Mouse (Mus musculus) embryonic facial prominence, embryonic 10.5 days (tissue): ENCODE measurements around the gene Clk2. TPM values are rescaled to one million over a fixed set of nuclear protein-coding genes. Genes with fewer than 3 reads are reported as not detected.
A peak's percentile ranks its signal among the peaks of the same experiment; 100 is the strongest.

ENCODE experiments used
- DNase-seq: peaks from one replicate; pipeline ENCODE4 v3.0.0-alpha.2; 2017; ENCODE audit warnings: low spot score
- H3K27ac ChIP-seq: fragments of 300-500 bp; sonication (generic); replicated peaks from 2 replicates; pipeline ENCODE4 v1.5.1; 2016; ENCODE audit warnings: mild to moderate bottlenecking
- H3K27me3 ChIP-seq: fragments of 300-500 bp; sonication (generic); replicated peaks from 2 replicates; pipeline ENCODE4 v1.6.1; 2016; ENCODE audit warnings: low read depth, mild to moderate bottlenecking; ENCODE audit not compliant: poor library complexity, severe bottlenecking
- H3K36me3 ChIP-seq: fragments of 300-500 bp; sonication (generic); replicated peaks from 2 replicates; pipeline ENCODE4 v1.6.1; 2016; ENCODE audit warnings: mild to moderate bottlenecking, moderate library complexity
- H3K4me1 ChIP-seq: fragments of 300-500 bp; sonication (generic); 2 replicates; pipeline ENCODE4 v1.6.1; 2016
- H3K4me3 ChIP-seq: fragments of 300-500 bp; sonication (generic); 2 replicates; pipeline ENCODE4 v1.5.1; 2016; ENCODE audit warnings: mild to moderate bottlenecking, moderate library complexity
- H3K9me3 ChIP-seq: fragments of 300-500 bp; sonication (generic); 2 replicates; pipeline ENCODE4 v1.6.1; 2016; ENCODE audit warnings: mild to moderate bottlenecking
- WGBS: fragments of 180-500 bp; shearing (Covaris S2); methylation state at CpG from one replicate; pipeline ENCODE4 v1.1.7; 2016; 5-methylcytosine and 5-hydroxymethylcytosine counted together
- polyA plus RNA-seq: library from polyadenylated mRNA; unstranded; fragments of >200 nt; fragmentation: Nextera tagmentation; extraction: Ambion mirVana; gene quantifications from 2 replicates; pipeline ENCODE4 v1.2.1, GENCODE M21; 2016

Gene Clk2
- polyA plus RNA-seq, 1 experiment from 2014 or later = 33.6 TPM

- Histone ChIP-seq H3K36me3 (peaks cover 59% of the 10 kb centered on the region), H3K4me1 (peaks cover 60% of the 10 kb centered on the region), H3K4me3 (peak within 1 kb of the TSS; percentile 77), H3K9me3 (no peaks in the 10 kb centered on the region), H3K27ac (peak within 1 kb of the TSS; percentile 93), H3K27me3 (peaks cover 16% of the 10 kb centered on the region)
- 6% methylated on average over 39 of the region's 39 CpGs for WGBS
- DNase-seq = peak; percentile 91
These were observed 18.7 kb downstream of the Clk2 start, which contains the start of gene Fam189b for GRCm38 (mm10) chr3:89183058-89183958. TSS of gene Fam189b (plus strand) at chr3:89183143.

GRCm38 (mm10) chr3:89183959-89184315, 19.3 kb downstream of the Clk2 start:
- peaks cover 21% of the 10 kb centered on the region for H3K27me3 ChIP-seq
- peaks cover 58% of the 10 kb centered on the region for H3K4me1 ChIP-seq
- H3K36me3 ChIP-seq = peaks cover 61% of the 10 kb centered on the region
- DNase-seq = no peak
- no peaks in the 10 kb centered on the region for H3K9me3 ChIP-seq
- H3K27ac ChIP-seq = peak overlapping the region; percentile 93
- H3K4me3 ChIP-seq = peak overlapping the region; percentile 77
- WGBS = 77% methylated on average over 6 of the region's 6 CpGs

GRCm38 (mm10) chr3:89187197-89187596, 22.6 kb downstream of the Clk2 start:
- peaks cover 21% of the 10 kb centered on the region for H3K27me3 ChIP-seq
- no peak overlapping the region for H3K27ac ChIP-seq
- H3K4me3 ChIP-seq = no peak overlapping the region
- no peaks in the 10 kb centered on the region for H3K9me3 ChIP-seq
- peaks cover 55% of the 10 kb centered on the region for H3K4me1 ChIP-seq
- WGBS = 34% methylated on average over 23 of the region's 23 CpGs
- peaks cover 29% of the 10 kb centered on the region for H3K36me3 ChIP-seq
- DNase-seq = no peak

GRCm38 (mm10) chr3:89187690-89188477, 23.3 kb downstream of the Clk2 start:
- no peak overlapping the region for H3K27ac ChIP-seq
- peaks cover 21% of the 10 kb centered on the region for H3K27me3 ChIP-seq
- no peak overlapping the region for H3K4me3 ChIP-seq
- 63% methylated on average over 18 of the region's 18 CpGs for WGBS
- H3K9me3 ChIP-seq = no peaks in the 10 kb centered on the region
- DNase-seq = no peak
- H3K4me1 ChIP-seq = peaks cover 50% of the 10 kb centered on the region
- peaks cover 24% of the 10 kb centered on the region for H3K36me3 ChIP-seq

GRCm38 (mm10) chr3:89188478-89188875, 23.9 kb downstream of the Clk2 start:
- Histone ChIP-seq H3K4me1 (peaks cover 44% of the 10 kb centered on the region), H3K36me3 (peaks cover 24% of the 10 kb centered on the region), H3K27me3 (peaks cover 21% of the 10 kb centered on the region), H3K4me3 (0 out of 2 replicates have a peak overlapping the region, but pooled peaks have one; percentile 22), H3K9me3 (no peaks in the 10 kb centered on the region), H3K27ac (no peak overlapping the region)
- DNase-seq = no peak
- 58% methylated on average over 12 of the region's 12 CpGs for WGBS

GRCm38 (mm10) chr3:89190436-89190835, 25.8 kb downstream of the Clk2 start:
- Histone ChIP-seq H3K9me3 (no peaks in the 10 kb centered on the region), H3K27me3 (peaks cover 21% of the 10 kb centered on the region), H3K36me3 (peaks cover 24% of the 10 kb centered on the region), H3K27ac (no peak overlapping the region), H3K4me1 (peaks cover 27% of the 10 kb centered on the region), H3K4me3 (no peak overlapping the region)
- no peak for DNase-seq
- 85% methylated on average over 8 of the region's 8 CpGs for WGBS

GRCm38 (mm10) chr3:89193351-89193750, 28.8 kb downstream of the Clk2 start:
- no peak overlapping the region for H3K27ac ChIP-seq
- no peaks in the 10 kb centered on the region for H3K9me3 ChIP-seq
- 77% methylated on average over 1 of the region's 1 CpGs for WGBS
- no peak for DNase-seq
- H3K4me3 ChIP-seq = no peak overlapping the region
- H3K4me1 ChIP-seq = peaks cover 23% of the 10 kb centered on the region
- H3K36me3 ChIP-seq = peaks cover 7% of the 10 kb centered on the region
- 0 out of 2 replicates have a peak, but pooled peaks cover 5% of the 10 kb centered on the region for H3K27me3 ChIP-seq

GRCm38 (mm10) chr3:89193853-89194252, 29.3 kb downstream of the Clk2 start:
- Histone ChIP-seq H3K36me3 (peaks cover 2% of the 10 kb centered on the region; the same call in 1 of the 2 replicates), H3K4me1 (peaks cover 19% of the 10 kb centered on the region), H3K27ac (no peak overlapping the region), H3K27me3 (no peaks in the 10 kb centered on the region), H3K4me3 (no peak overlapping the region), H3K9me3 (no peaks in the 10 kb centered on the region)
- no peak for DNase-seq
- WGBS = 87% methylated on average over 2 of the region's 2 CpGs

GRCm38 (mm10) chr3:89195979-89196877, 31.6 kb downstream of the Clk2 start:
- Histone ChIP-seq H3K27me3 (no peaks in the 10 kb centered on the region), H3K27ac (peak overlapping the region; percentile 83), H3K4me1 (peaks cover 19% of the 10 kb centered on the region), H3K9me3 (no peaks in the 10 kb centered on the region), H3K36me3 (no peaks in the 10 kb centered on the region), H3K4me3 (peak overlapping the region; percentile 54)
- WGBS = 7% methylated on average over 33 of the region's 33 CpGs
- DNase-seq = peak; percentile 98

GRCm38 (mm10) chr3:89199839-89200238, 35.2 kb downstream of the Clk2 start:
- WGBS = 81% methylated on average over 3 of the region's 3 CpGs
- peaks cover 7% of the 10 kb centered on the region for H3K36me3 ChIP-seq
- no peaks in the 10 kb centered on the region for H3K9me3 ChIP-seq
- H3K27me3 ChIP-seq = no peaks in the 10 kb centered on the region
- H3K27ac ChIP-seq = no peak overlapping the region
- H3K4me3 ChIP-seq = no peak overlapping the region
- DNase-seq = no peak
- H3K4me1 ChIP-seq = peaks cover 25% of the 10 kb centered on the region

GRCm38 (mm10) chr3:89202253-89203141, 37.9 kb downstream of the Clk2 start, which contains the start of gene Gba:
TSS of gene Gba (plus strand) at chr3:89202928.
- Histone ChIP-seq H3K36me3 (peaks cover 34% of the 10 kb centered on the region), H3K4me1 (peaks cover 6% of the 10 kb centered on the region), H3K27me3 (no peaks in the 10 kb centered on the region), H3K27ac (peak within 1 kb of the TSS; percentile 31; the same call in 1 of the 2 replicates), H3K4me3 (peak within 1 kb of the TSS; percentile 59), H3K9me3 (no peaks in the 10 kb centered on the region)
- 27% methylated on average over 13 of the region's 13 CpGs for WGBS
- peak; percentile 87 for DNase-seq
